Mouse (Mus musculus): ENCODE results near the gene Cyb5d2.
"Not testable (repeated sequence)": the region's sequence is repeated elsewhere in the genome, so short reads cannot be mapped to it uniquely, and the experiment has no call there.

Gene Cyb5d2

GRCm38 (mm10) chr11:72772611-72773010 lies 23.3 kb downstream of the Cyb5d2 start:
- DNase-seq (ENCODE audit: low spot score) = not testable (repeated sequence)

GRCm38 (mm10) chr11:72771461-72771860 lies 24.5 kb downstream of the Cyb5d2 start:
- no peak for DNase-seq (ENCODE audit: low spot score)

GRCm38 (mm10) chr11:72770816-72771215 lies 25.1 kb downstream of the Cyb5d2 start:
- no peak for DNase-seq (ENCODE audit: low spot score)

- DNase-seq (ENCODE audit: low spot score) = no peak
These were observed 25.6 kb downstream of the Cyb5d2 start for GRCm38 (mm10) chr11:72770324-72770723.

DNA sequence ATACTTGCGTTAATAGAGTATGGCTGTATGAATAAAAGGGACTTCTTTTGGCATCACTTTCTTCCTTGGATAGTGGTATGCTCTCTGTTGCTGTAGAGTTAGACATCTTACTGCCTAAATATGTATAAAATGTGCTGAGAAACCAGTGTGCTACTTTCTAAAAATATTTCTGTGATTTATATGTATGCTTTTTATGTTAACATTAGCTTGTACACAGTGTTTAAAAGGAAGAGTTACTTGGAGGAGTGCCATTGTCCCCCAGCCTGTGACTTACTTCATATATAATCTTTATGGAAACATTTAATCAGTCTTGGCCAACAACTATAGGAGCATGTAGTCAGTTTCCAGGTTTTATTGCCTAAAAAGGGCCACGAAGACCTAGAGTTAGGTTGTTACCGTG lies 26.9 kb downstream of the Cyb5d2 start:
- no peak for DNase-seq (ENCODE audit: low spot score)

GRCm38 (mm10) chr11:72767716-72768115 lies 28.2 kb downstream of the Cyb5d2 start:
- no peak for DNase-seq (ENCODE audit: low spot score)

DNA sequence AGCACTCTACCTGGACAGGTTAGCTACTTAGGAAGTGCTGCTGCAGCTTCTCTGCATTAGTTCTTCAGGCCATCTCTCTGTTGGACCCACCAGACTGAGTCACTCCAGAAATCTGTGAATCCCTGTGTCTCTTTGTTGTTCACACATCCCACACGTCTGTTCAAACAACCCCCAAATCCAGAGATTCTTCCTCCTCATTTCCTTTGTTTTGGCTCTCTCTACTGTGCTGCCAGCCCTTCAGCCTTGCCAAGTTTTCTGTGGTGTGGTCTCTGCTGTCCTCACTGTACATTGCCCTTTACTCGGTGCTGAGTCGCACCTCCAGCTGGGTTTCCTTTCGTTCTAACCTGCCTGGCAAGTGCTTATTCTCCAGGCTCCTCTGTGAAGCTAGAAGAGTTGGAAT lies 31.7 kb downstream of the Cyb5d2 start:
- no peak for DNase-seq (ENCODE audit: low spot score)

GRCm38 (mm10) chr11:72760781-72761180 lies 35.2 kb downstream of the Cyb5d2 start:
- DNase-seq (ENCODE audit: low spot score) = no peak

DNA sequence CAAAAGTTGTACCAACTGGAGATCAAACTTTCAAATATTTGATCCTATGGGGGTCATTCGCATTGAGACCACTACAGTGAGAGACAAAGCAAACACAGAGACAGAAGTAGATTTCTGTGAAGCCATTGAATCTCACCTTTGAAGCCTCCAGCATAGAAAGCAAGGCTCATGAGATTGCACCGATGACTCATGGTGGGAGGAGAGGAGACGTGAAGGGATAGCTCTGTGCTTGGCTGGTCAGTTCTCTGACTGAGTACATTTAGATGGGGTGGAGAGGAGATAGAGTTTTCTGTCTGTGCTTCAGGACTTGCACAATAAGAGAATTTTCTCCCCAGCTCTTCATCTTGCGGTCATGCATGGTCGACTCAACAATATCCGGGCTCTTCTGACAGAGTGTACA lies 36.4 kb downstream of the Cyb5d2 start:
- no peak for DNase-seq (ENCODE audit: low spot score)

DNA sequence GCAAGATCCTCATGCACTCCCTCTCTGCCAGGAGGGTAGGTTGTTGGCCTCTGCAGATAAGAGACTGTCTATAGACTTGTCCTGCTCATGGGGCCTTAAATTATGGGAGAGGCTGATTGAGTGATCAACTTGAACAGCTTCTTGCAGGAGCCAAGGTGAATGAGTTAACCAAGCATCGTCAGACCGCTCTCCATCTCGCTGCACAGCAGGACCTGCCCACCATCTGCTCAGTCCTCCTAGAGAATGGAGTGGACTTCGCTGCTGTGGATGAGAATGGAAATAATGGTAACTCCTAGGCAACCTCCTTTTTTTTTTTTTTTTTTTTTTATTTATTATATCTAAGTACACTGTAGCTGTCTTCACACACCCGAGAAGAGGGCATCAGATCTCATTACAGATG lies 37.6 kb downstream of the Cyb5d2 start:
- DNase-seq (ENCODE audit: low spot score) = no peak

DNA sequence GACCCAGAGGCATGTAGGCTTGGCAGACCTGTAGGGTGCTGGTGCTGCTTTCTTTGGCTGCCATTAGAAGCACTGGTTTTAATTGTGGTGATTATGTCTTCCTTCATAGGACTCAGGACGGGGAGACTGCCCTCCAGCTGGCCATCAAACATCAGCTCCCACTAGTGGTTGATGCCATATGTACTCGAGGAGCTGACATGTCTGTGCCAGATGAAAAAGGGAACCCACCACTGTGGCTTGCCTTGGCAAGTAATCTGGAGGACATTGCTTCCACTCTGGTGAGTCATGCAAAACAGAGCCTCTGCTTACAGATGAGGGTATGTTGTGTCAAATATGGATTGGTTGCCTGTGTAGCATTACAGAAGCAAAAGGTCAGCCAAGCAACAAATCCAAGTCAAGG lies 44.0 kb downstream of the Cyb5d2 start:
- DNase-seq (ENCODE audit: low spot score) = no peak

DNA sequence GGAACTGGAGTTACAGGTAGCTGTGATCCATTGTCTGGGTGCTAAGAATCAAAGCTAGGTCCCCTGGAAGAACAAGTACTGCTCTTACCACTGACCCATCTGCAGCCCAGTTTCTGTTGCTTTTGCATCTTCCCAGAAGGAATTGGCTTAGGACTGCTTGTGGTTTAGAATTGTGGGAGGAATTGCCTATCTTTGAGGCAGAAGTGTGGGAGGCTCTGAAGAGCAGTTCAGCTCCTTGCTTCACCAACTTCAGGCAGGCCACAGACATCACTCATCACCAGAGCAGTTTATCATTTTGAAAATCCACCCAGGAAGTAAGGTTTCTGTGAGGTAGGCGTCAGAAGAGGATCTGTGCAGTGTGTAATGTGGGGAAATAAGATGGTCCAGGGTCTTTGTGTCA lies 56.9 kb downstream of the Cyb5d2 start:
- DNase-seq (ENCODE audit: low spot score) = no peak

- not testable (repeated sequence) for DNase-seq (ENCODE audit: low spot score)
These were observed 58.4 kb downstream of the Cyb5d2 start for GRCm38 (mm10) chr11:72737517-72737916.

DNA sequence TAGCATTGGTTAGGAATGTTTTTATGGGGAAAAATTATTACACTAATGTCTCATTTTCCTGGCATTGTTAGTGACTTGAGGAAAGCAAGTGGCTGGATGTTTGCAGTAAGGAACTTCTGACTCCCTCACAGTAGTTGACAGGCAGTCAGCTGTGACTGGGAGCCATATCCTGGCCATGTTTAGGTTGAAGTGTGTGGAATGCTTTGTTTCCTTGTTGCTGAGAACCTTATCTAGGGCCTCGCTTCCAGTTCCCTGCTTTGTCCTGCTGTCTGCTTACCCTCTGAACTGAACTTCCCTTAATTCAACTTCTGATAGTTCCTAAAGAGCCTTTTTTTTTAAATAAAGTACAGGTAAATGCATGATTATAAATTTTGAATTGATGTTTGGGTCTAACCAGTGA lies 59.6 kb downstream of the Cyb5d2 start:
- DNase-seq (ENCODE audit: low spot score) = no peak

- DNase-seq (ENCODE audit: low spot score) = no peak
These were observed 60.5 kb downstream of the Cyb5d2 start for GRCm38 (mm10) chr11:72735519-72735860.

DNA sequence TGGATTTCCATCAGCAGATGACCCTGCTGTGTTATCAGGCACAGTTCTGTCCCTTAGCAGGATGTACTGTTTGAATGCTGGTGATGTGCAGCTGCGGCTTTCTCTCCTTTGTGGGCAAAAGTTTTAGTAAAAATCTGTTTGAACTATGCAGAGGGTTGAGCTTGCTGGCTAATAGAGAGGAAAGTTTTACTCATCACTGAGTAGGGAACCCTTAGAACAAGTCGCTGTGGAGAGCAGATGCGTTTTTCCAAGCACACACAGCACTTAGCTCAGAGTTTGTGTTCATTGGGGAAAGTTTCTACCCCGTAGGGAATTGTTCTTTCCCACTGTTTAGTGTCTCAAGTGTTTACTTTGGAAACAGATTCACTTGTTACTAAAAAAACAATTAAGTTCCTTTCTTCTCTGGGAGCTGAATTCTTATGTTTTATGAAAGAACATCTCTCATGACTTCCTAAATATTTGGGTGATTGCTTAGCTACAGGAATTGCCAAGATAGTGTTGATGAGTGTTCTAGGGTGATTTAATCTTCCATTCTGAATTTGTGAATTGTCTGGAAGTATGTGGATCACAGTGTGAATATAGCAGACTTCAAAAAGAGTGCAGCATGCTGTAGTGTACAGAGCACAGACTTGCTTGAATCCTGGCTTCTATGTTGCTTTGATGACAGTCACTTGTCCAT lies 61.0 kb downstream of the Cyb5d2 start:
- DNase-seq (ENCODE audit: low spot score) = no peak

DNA sequence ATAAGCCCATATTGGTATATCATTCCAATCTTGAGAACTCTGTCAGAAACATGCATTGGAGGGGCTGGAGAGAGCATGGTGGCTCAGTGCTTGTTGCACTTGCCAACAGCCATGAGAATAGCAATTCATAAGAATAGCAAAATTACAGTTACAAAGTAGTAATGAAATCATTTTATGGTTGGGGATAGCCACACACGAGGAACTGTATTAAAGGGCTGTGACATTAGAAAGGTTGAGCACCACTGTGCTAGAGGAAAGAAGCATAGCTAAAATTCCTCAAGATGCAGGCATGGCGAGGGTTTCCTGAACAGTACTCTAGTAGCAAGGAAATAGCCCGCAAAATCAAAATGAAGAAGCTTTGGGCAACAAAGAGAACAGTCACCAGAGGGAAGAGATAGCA lies 62.2 kb downstream of the Cyb5d2 start:
- DNase-seq (ENCODE audit: low spot score) = no peak
